Mouse (Mus musculus) spleen, adult 2 months (tissue): Measurements from ENCODE around the gene Mybbp1a.

Experiments
- CTCF ChIP-seq: fragments of 200-500 bp; IDR thresholded peaks from 2 replicates; pipeline ENCODE4 v1.5.1; 2011; ENCODE audit warnings: mild to moderate bottlenecking, inconsistent platforms; ENCODE audit not compliant: insufficient read depth, insufficient read length, insufficient replicate concordance; ENCODE audit errors: extremely low read depth
- POLR2A ChIP-seq: fragments of 200-500 bp; IDR thresholded peaks from 2 replicates; pipeline ENCODE4 v1.6.1; 2011; ENCODE audit warnings: low read depth, low read length, inconsistent platforms

DNA sequence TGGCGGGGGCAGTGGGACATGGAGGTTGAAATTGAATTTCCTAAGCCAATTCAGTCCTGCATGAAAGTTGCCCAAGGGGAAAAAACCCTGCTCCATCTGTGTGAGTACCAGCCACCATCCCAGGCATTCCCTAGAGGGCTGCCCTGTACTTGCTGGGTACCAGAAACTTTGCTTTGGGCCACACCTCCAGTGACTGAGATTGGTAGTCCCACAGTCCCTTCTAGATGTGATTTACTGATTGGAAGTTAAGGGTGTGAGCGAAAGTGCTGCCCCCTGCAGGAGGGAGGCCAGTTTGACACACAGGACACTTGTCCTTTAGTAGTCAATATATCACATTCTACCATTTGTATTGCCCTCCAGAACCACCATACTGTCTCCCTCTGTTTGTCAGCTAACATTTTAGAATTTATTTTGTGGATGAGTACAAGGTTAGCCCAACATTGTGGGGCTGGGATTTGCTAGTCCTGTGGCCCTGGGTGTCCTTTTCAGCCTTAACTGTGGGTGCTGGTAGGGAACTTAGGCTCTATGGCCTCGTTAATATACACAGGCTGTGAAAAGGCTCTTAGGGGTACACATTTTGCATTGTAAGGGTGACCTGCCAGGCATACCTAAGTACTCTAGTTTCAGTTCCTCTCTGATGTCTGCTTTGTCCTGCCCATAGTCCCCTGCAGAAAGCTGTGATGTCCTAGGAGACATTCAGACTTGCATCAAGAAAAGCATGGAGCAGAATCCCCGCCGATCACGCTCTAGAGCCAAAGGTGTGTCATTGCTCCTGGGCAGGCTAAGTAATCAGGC, 5.4 kb downstream of the Mybbp1a start:
- TF ChIP-seq CTCF = peak; percentile 59; the same call in 1 of the 2 replicates
- TF ChIP-seq POLR2A = no peak
